In the genomic region with DNA sequence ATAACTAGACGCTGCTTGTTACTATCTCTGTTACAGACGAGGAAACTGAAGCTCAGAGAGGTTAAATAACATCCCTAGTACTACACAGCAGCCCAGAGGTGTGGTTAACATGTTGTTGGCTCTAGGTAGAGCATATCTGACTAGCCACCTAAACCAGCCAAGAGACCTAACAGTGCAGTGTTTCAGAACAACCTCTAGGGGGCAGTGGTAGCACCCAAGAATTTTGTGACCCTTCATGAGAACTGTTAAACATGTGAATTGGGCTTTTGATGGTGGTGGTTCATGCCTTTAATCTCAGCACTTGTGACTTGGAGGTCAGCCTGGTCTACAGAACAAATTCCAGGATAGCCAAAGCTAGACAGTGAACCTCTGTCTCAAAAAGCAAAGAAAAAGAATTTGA, we compare ENCODE assay signal across 8 mouse cellular contexts. TPM values are rescaled to one million over a fixed set of nuclear protein-coding genes. Genes with fewer than 3 reads are reported as not detected.
DNase-seq lines count a peak whose midpoint lies in the region; ATAC-seq and TF ChIP-seq lines count a peak whose summit lies in the region.

No protein-coding gene starts in this region.

- H3K79me3 ChIP-seq in C2C12 (ENCODE audit: low read depth), result no peaks in the 10 kb centered on the region

- no peaks in the 10 kb centered on the region for H3K9me3 ChIP-seq in heart, embryonic 12.5 days (replicated peaks)
- no peaks in the 10 kb centered on the region for H3K9me3 ChIP-seq in embryonic facial prominence, embryonic 10.5 days
- no peaks in the 10 kb centered on the region for H3K9me3 ChIP-seq in intestine, embryonic 16.5 days (ENCODE audit: control insufficient read depth, low read length)

- H3K27ac ChIP-seq in heart, adult 2 months, result no peak overlapping the region
- no peak overlapping the region for H3K27ac ChIP-seq in heart, embryonic 12.5 days (ENCODE audit: poor library complexity, severe bottlenecking)
- no peak overlapping the region for H3K27ac ChIP-seq in embryonic facial prominence, embryonic 10.5 days (replicated peaks)
- H3K27ac ChIP-seq in intestine, embryonic 16.5 days (ENCODE audit: low read length), result no peak overlapping the region

- no peak overlapping the region for H3K4me3 ChIP-seq in heart, adult 2 months
- no peak overlapping the region for H3K4me3 ChIP-seq in heart, embryonic 12.5 days
- no peak overlapping the region for H3K4me3 ChIP-seq in C2C12 (ENCODE audit: insufficient read depth, poor library complexity, severe bottlenecking)
- H3K4me3 ChIP-seq in embryonic facial prominence, embryonic 10.5 days, result no peak overlapping the region
- H3K4me3 ChIP-seq in intestine, embryonic 16.5 days (ENCODE audit: low read length), result no peak overlapping the region

- H3ac ChIP-seq in C2C12 (ENCODE audit: control insufficient read depth, insufficient read length, low read depth), result no peak overlapping the region

- peak in 1 of 2 experiments; percentile 26 for DNase-seq in heart, adult 2 months
- DNase-seq in adrenal gland, postnatal 10 days, result peak; percentile 41
- DNase-seq in embryonic facial prominence, embryonic 10.5 days (ENCODE audit: low spot score), result peak; percentile 44
- peak; percentile 67 for DNase-seq in mesoderm, embryonic 11.5 days (ENCODE audit: low read depth, low spot score)

- 0 out of 2 replicates have a peak, but pooled peaks have one; percentile 40 for TF ChIP-seq EP300 in heart, adult 2 months (IDR thresholded peaks at IDR 0.05; ENCODE audit: insufficient read depth, low read depth, low read length)

- intact Hi-C loops in heart, adult 2 months (cut with DNase I), result loop anchor here (2.0 kb wide), 1 partner anchor 72 kb away; no protein-coding TSS in a partner anchor

- peak; percentile 97; the same call in 1 of the 2 replicates for TF ChIP-seq CTCF in heart, adult 2 months (IDR thresholded peaks at IDR 0.05)
- peak; percentile 62 for TF ChIP-seq CTCF in C2C12 (IDR thresholded peaks at IDR 0.05; ENCODE audit: control insufficient read depth, insufficient read depth, insufficient read length)

- H3K4me2 ChIP-seq in heart, embryonic 12.5 days, result no peak overlapping the region
- H3K4me2 ChIP-seq in intestine, embryonic 16.5 days (ENCODE audit: low read depth, low read length), result no peak overlapping the region

- TF ChIP-seq POLR2A in heart, adult 2 months (IDR thresholded peaks at IDR 0.05; ENCODE audit: insufficient read depth, low read depth, low read length), result no peak

- H3K9ac ChIP-seq in heart, adult 2 months (ENCODE audit: low read depth, low read length), result no peak overlapping the region
- no peak overlapping the region for H3K9ac ChIP-seq in heart, embryonic 12.5 days
- H3K9ac ChIP-seq in intestine, embryonic 16.5 days (ENCODE audit: low read depth, low read length), result no peak overlapping the region

- 24% methylated on average over 2 of the region's 2 CpGs for WGBS in heart, adult 2 months
- WGBS in heart, embryonic 12.5 days, result 26% methylated on average over 2 of the region's 2 CpGs
- 28% methylated on average over 2 of the region's 2 CpGs for WGBS in embryonic facial prominence, embryonic 10.5 days
- WGBS in intestine, embryonic 16.5 days, result 47% methylated on average over 2 of the region's 2 CpGs

- no peak for ATAC-seq in heart, embryonic 12.5 days (ENCODE audit: insufficient number of reproducible peaks, low FRiP score)
- ATAC-seq in intestine, embryonic 16.5 days, result peak; percentile 37
- no peak; the same call in 1 of the 2 replicates for ATAC-seq in erythroid progenitor cell, adult 5-6 weeks (replicated peaks; ENCODE audit: low FRiP score, poor library complexity, severe bottlenecking)

- peaks cover 2% of the 10 kb centered on the region for H3K4me1 ChIP-seq in heart, adult 2 months (ENCODE audit: control insufficient read depth, insufficient read depth, low read length)
- peaks cover 8% of the 10 kb centered on the region for H3K4me1 ChIP-seq in heart, embryonic 12.5 days (replicated peaks)
- H3K4me1 ChIP-seq in embryonic facial prominence, embryonic 10.5 days, result peaks cover 7% of the 10 kb centered on the region; the same call in 1 of the 2 replicates
- H3K4me1 ChIP-seq in intestine, embryonic 16.5 days (ENCODE audit: control insufficient read depth, insufficient read depth, low read length), result peaks cover 4% of the 10 kb centered on the region; the same call in 1 of the 2 replicates

- no peaks in the 10 kb centered on the region for H3K27me3 ChIP-seq in heart, adult 2 months (ENCODE audit: control insufficient read depth, insufficient read depth, low read length)
- no peaks in the 10 kb centered on the region for H3K27me3 ChIP-seq in heart, embryonic 12.5 days (replicated peaks)
- no peaks in the 10 kb centered on the region for H3K27me3 ChIP-seq in C2C12 (ENCODE audit: control insufficient read depth, insufficient read depth, insufficient read length)
- H3K27me3 ChIP-seq in embryonic facial prominence, embryonic 10.5 days (replicated peaks; ENCODE audit: low read depth, poor library complexity, severe bottlenecking), result no peaks in the 10 kb centered on the region
- H3K27me3 ChIP-seq in intestine, embryonic 16.5 days (replicated peaks; ENCODE audit: control insufficient read depth, insufficient read depth, low read length), result no peaks in the 10 kb centered on the region

- H3K36me3 ChIP-seq in heart, adult 2 months (ENCODE audit: control insufficient read depth, insufficient read depth, low read length), result no peaks in the 10 kb centered on the region
- no peaks in the 10 kb centered on the region for H3K36me3 ChIP-seq in heart, embryonic 12.5 days
- H3K36me3 ChIP-seq in C2C12 (ENCODE audit: control insufficient read depth, insufficient read depth), result no peaks in the 10 kb centered on the region
- no peaks in the 10 kb centered on the region for H3K36me3 ChIP-seq in embryonic facial prominence, embryonic 10.5 days (replicated peaks)
- H3K36me3 ChIP-seq in intestine, embryonic 16.5 days (ENCODE audit: control insufficient read depth, insufficient read depth, low read length), result no peaks in the 10 kb centered on the region

- no peaks in the 10 kb centered on the region for H3K79me2 ChIP-seq in heart, adult 2 months (replicated peaks; ENCODE audit: control insufficient read depth, insufficient read depth, low read length)
- no peaks in the 10 kb centered on the region for H3K79me2 ChIP-seq in C2C12 (ENCODE audit: control insufficient read depth, insufficient read depth)

TF ChIP-seq in C2C12, 6 proteins besides CTCF, POLR2A, EP300 and RAD21:
- no peak for TF ChIP-seq USF1 (IDR thresholded peaks at IDR 0.05; ENCODE audit: low read depth)
- no peak for TF ChIP-seq MYOD1 (IDR thresholded peaks at IDR 0.05; ENCODE audit: control insufficient read depth, insufficient read length, low read depth)
- no peak for TF ChIP-seq FOSL1 (IDR thresholded peaks at IDR 0.05; ENCODE audit: insufficient read depth, low read length, poor library complexity, severe bottlenecking)
- TF ChIP-seq MAX (IDR thresholded peaks at IDR 0.05), result no peak
- TF ChIP-seq MYOG (IDR thresholded peaks at IDR 0.05; ENCODE audit: control insufficient read depth, extremely low read depth, insufficient read length), result no peak

RNA-seq across cellular contexts. Expression of gene Tbc1d1, which starts 46.2 kb away (rescaled TPM):
- total RNA-seq in heart, adult 2 months (2021), result 10 to 100 TPM; 13.2 to 13.6 TPM
- 22.1 and 28.6 TPM in 2 replicates for polyA plus RNA-seq in heart, adult 2 months (2012; rRNA removed)
- polyA plus RNA-seq in heart, embryonic 12.5 days (2016; fragmentation: Nextera tagmentation; extraction: Ambion mirVana), result 36.4 and 38.3 TPM in 2 replicates
- polyA plus RNA-seq in C2C12 (2012; fragmentation: generic; extraction: Trizol), result 25.0 TPM
- total RNA-seq in adrenal gland, postnatal 10 days (2021), result 10 to 100 TPM; 15.8 to 16.7 TPM
- 32.9 TPM in 2 replicates for polyA plus RNA-seq in embryonic facial prominence, embryonic 10.5 days (2016; fragmentation: Nextera tagmentation; extraction: Ambion mirVana)
- polyA plus RNA-seq in intestine, embryonic 16.5 days (2015; fragmentation: Nextera tagmentation; extraction: Ambion mirVana), result 32.3 and 38.5 TPM in 2 replicates
- 3.6 and 15.1 TPM in 2 replicates for total RNA-seq in erythroid progenitor cell, adult 5-6 weeks (2015; ENCODE audit: low replicate concordance)
- total RNA-seq in erythroid progenitor cell, adult 5-6 weeks (2017; ENCODE audit: low replicate concordance), result 4.5 and 5.7 TPM in 2 replicates
